Mouse (Mus musculus) lung, postnatal 36 days (tissue): Measurements from ENCODE around the gene Srd5a2.

Source experiments
- DNase-seq: peaks from one replicate; pipeline ENCODE4 v3.0.0; 2022; ENCODE audit warnings: mixed read lengths

Gene Srd5a2

DNA sequence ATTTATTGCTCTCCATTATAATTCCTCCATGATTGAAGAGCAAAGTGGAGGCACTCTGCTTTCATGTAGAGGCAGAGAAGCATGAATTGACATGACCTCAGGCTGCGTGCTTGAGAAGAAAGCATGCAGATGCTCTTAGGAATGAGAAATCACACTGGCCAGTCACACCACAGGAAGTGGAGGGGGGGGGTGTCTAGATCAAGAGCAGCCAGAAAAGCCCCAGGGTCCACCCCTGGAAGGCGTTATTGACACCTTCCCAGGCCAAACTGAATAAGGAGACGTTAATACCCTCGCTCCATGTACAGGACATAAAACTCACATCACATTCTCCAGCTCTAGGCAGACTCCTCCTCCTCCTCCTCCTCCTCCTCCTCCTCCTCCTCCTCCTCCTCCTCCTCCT is 63.2 kb downstream of the Srd5a2 start:
- no peak for DNase-seq

DNA sequence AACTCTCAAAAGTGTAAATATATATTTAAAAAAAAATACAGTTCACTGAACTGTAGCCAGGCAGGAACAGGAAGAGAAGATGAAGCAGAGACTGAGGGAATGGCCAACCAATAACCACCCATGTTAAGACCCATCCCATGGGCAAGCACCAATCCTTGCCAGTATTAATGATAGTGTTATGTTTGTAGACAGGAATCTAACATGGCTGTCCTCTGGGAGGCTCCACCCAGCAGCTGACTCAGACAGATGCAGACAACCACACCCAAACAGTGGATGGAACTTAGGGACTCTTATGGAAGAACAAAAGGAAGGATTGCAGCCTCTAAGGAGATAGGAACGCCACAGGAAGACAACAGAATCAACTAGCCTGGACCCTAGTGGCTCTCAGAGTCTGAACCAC is 64.8 kb downstream of the Srd5a2 start:
- no peak for DNase-seq

GRCm38 (mm10) chr17:73976066-73976465 is 71.7 kb downstream of the Srd5a2 start:
- no peak for DNase-seq

DNA sequence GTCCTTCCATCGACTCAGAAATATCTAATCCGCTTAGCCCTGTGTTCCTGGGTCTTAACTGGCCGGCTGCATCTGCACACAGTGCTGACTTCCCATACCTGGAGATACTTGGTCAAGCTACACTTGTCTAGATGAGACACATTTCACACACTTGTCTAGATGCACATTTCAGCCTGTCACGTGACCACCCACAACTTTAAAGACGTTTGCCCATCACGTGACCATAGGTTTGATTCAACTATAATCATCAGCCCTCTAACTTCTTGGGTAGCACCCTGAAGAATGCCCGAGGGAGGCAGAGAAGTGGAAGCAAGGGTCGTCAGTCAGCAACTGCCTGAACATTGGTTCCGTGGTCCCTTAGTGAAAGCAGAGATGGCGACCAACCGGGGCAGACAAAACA is 75.1 kb downstream of the Srd5a2 start:
- DNase-seq: no peak

- no peak for DNase-seq
These were observed 76.4 kb downstream of the Srd5a2 start for GRCm38 (mm10) chr17:73971291-73971690.

DNA sequence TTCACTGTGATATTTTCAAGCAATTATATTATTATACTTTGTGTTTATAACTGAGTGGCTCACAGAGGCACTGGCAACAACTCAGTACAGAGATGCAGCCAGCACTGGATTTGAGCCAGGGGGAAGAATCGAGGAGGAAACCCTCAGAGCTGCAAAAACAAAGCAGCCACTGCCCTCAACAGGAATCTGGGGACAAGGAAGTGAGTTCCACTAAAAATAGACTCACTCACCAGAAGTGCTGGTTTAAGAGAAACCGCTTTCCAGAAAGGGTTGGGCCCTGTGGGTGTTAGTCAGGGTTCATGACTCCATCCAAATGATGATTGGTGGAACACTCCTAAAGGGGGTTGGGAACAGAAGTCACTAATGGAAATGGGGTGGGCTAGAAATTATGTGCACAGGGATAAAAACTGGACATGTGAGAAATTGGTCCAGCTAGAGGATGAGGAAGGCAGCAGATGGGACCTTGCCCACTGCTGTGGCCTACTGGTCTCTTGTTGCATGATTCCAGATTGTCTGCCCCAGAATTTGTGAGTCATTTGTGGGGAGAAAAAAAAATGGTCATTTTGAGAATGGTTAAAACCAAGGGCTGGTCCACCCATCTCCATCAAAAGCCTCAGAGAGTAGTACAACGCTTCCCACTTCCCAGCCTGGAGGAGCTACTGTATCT is 77.2 kb downstream of the Srd5a2 start:
- DNase-seq: peak; percentile 91
